Mouse (Mus musculus): Measurements from ENCODE around the gene Sesn1. TPM values are rescaled to one million over a fixed set of nuclear protein-coding genes. Genes with fewer than 3 reads are reported as not detected.

Gene Sesn1
- total RNA-seq (2023): 102 to 111 TPM (median 109 TPM) in 4 replicates

DNA sequence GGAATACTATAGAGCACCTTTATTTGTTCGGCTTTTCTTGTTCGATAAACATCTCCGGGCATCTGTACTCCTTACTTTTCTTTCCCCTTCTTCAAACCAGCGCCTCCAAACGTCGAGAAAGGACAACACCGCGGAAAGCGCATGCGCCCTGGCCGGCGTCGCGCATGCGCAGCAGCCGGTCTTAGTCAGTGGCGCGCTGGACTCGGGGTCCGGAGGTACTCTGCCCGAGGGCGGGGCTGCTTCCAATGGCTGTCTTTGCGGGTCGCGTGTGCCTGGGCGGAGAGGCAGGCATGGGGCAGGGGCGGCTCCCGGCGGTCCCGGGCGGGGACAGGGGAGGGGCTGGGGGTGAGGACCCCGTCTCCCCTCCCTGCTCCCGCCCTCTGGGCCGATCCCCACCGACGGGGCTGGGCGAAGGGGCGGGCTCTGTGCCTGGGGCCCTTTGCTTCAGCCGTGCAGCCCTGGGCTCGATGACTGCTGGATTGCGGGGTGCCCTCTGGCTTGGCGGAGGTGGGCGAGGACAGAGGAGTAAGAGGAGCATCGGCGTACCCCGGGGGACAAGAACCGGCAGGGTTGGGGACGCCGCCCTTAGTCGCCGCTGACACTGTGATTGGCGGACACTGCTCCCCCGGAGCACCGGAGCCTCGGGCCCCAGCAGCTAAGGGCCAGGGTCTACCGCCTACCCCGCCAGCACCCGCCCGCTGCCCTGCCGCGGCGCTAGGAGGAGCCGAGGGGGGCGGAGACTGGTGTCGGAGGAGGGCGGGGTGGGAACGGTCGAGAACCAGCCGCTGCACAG is at the start of gene Sesn1, which contains the start of gene Cep57l1:
Gene Sesn1 (plus strand): TSS at position 165 of the 793 bp plus-strand sequence.
Gene Cep57l1 (minus strand): TSS at position 101 of the 793 bp plus-strand sequence.

Other genes with a start within 250 kb of the Sesn1 start
- gene Ccdc162, start 93.3 kb upstream of the Sesn1 start, total RNA-seq (2023): 0.38 to 0.54 TPM in 2 of 4 replicates, not detected in the others
- 7.3 to 12.6 TPM (median 11.5 TPM) in 4 replicates for gene Cep57l1, start 64 bp upstream of the Sesn1 start, total RNA-seq (2023)
- gene Armc2, start 208.5 kb downstream of the Sesn1 start, total RNA-seq (2023): 0.15 to 0.26 TPM in 2 of 4 replicates, not detected in the others